Mouse (Mus musculus) stomach, postnatal 0 days (tissue): Measurements from ENCODE around the gene 1190005I06Rik.

Source experiments
- CTCF ChIP-seq: IDR thresholded peaks from 2 replicates; pipeline ENCODE4 v1.5.1; 2016; ENCODE audit warnings: antibody characterized with exemption, low read depth, mild to moderate bottlenecking, moderate library complexity
- EP300 ChIP-seq: optimal IDR thresholded peaks from 2 replicates; pipeline ENCODE3; 2016; ENCODE audit warnings: antibody characterized with exemption

GRCm38 (mm10) chr8:120581329-120581728, 66.1 kb downstream of the 1190005I06Rik start:
- TF ChIP-seq CTCF (no peak), EP300 (no peak)
